Mouse (Mus musculus) midbrain, postnatal 0 days (tissue): ENCODE measurements at regions not wholly inside any gene's neighbourhood (a gene's known extent, or its start where the extent isn't known, plus 50 kb on each side); places are given as distances from the start of the nearest gene placed in this dataset.

Experiments
- ATAC-seq: fragments of 200-750 bp; cut with Nextera tagmentation; 2 replicates; pipeline ENCODE4 v1.8.0; 2017; ENCODE audit warnings: moderate number of reproducible peaks, mild to moderate bottlenecking, moderate TSS enrichment, moderate library complexity; ENCODE audit not compliant: low FRiP score
- DNase-seq: peaks from one replicate; pipeline ENCODE4 v3.0.0-alpha.2; 2015; ENCODE audit warnings: low spot score
- H3K27ac ChIP-seq: fragments of 300-500 bp; sonication (generic); 2 replicates; pipeline ENCODE4 v1.5.1; 2014; ENCODE audit warnings: low read depth, mild to moderate bottlenecking, low read length, mixed read lengths
- H3K27me3 ChIP-seq: fragments of 300-500 bp; sonication (generic); 2 replicates; pipeline ENCODE4 v1.6.1; 2014; ENCODE audit warnings: low read length, control low read depth, mixed read lengths; ENCODE audit not compliant: insufficient read depth
- H3K36me3 ChIP-seq: fragments of 300-500 bp; sonication (generic); 2 replicates; pipeline ENCODE4 v1.6.1; 2014; ENCODE audit warnings: low read length, control low read depth, mixed read lengths; ENCODE audit not compliant: insufficient read depth
- H3K4me1 ChIP-seq: fragments of 300-500 bp; sonication (generic); 2 replicates; pipeline ENCODE4 v1.6.1; 2014; ENCODE audit warnings: mild to moderate bottlenecking, control low read depth, antibody characterized with exemption, low read length, mixed read lengths; ENCODE audit not compliant: insufficient read depth
- H3K4me2 ChIP-seq: fragments of 300-500 bp; sonication (generic); 2 replicates; pipeline ENCODE4 v1.6.1; 2014; ENCODE audit warnings: low read depth, mild to moderate bottlenecking, low read length, mixed read lengths; ENCODE audit not compliant: poor library complexity, severe bottlenecking
- H3K4me3 ChIP-seq: fragments of 300-500 bp; sonication (generic); 2 replicates; pipeline ENCODE4 v1.5.1; 2014; ENCODE audit warnings: low read depth, mild to moderate bottlenecking, low read length, moderate library complexity
- H3K9ac ChIP-seq: fragments of 300-500 bp; sonication (generic); replicated peaks from 2 replicates; pipeline ENCODE4 v1.6.1; 2014; ENCODE audit warnings: mild to moderate bottlenecking, low read length, moderate library complexity, mixed read lengths; ENCODE audit not compliant: poor library complexity, severe bottlenecking
- H3K9me3 ChIP-seq: fragments of 300-500 bp; sonication (generic); 2 replicates; pipeline ENCODE4 v1.6.1; 2016; ENCODE audit warnings: low read length, control low read depth
- CTCF ChIP-seq: IDR thresholded peaks from 2 replicates; pipeline ENCODE4 v1.5.1; 2016; ENCODE audit warnings: antibody characterized with exemption, mild to moderate bottlenecking
- WGBS: fragments of 180-500 bp; shearing (Covaris S2); extraction: QIAGEN DNeasy Blood & Tissue Kit; methylation state at CpG from one replicate; pipeline ENCODE4 v1.1.7; 2014; 5-methylcytosine and 5-hydroxymethylcytosine counted together

GRCm38 (mm10) chr5:106172162-106172561 lies 285.8 kb downstream of the Barhl2 start:
- no peak for TF ChIP-seq CTCF
- H3K4me3 ChIP-seq, result no peak overlapping the region
- H3K9ac ChIP-seq, result no peak overlapping the region
- no peaks in the 10 kb centered on the region for H3K4me1 ChIP-seq
- H3K9me3 ChIP-seq, result no peaks in the 10 kb centered on the region
- DNase-seq, result peak; percentile 82
- no peaks in the 10 kb centered on the region for H3K36me3 ChIP-seq
- no peaks in the 10 kb centered on the region for H3K27me3 ChIP-seq
- no peak overlapping the region for H3K27ac ChIP-seq
- 25% methylated on average over 3 of the region's 3 CpGs for WGBS
- H3K4me2 ChIP-seq, result no peak overlapping the region
- ATAC-seq, result no peak

- no peak overlapping the region for H3K4me3 ChIP-seq
- H3K9me3 ChIP-seq, result no peaks in the 10 kb centered on the region
- 96% methylated on average over 4 of the region's 4 CpGs for whole genome bisulfite sequencing
- H3K9ac ChIP-seq, result no peak overlapping the region
- ATAC-seq, result no peak
- H3K27me3 ChIP-seq, result no peaks in the 10 kb centered on the region
- H3K4me1 ChIP-seq, result no peaks in the 10 kb centered on the region
- no peaks in the 10 kb centered on the region for H3K36me3 ChIP-seq
- no peak overlapping the region for H3K4me2 ChIP-seq
- TF ChIP-seq CTCF, result no peak
- no peak for DNase-seq
- no peak overlapping the region for H3K27ac ChIP-seq
Observed at GRCm38 (mm10) chr5:106170405-106170804, 287.6 kb downstream of the Barhl2 start.

- TF ChIP-seq CTCF, result no peak
- no peaks in the 10 kb centered on the region for H3K9me3 ChIP-seq
- no peak for DNase-seq
- no peak overlapping the region for H3K4me3 ChIP-seq
- H3K27me3 ChIP-seq, result no peaks in the 10 kb centered on the region
- no peak overlapping the region for H3K9ac ChIP-seq
- no peaks in the 10 kb centered on the region for H3K36me3 ChIP-seq
- 73% methylated on average over 11 of the region's 11 CpGs for WGBS
- 0 out of 2 replicates have a peak, but pooled peaks cover 2% of the 10 kb centered on the region for H3K4me1 ChIP-seq
- no peak overlapping the region for H3K4me2 ChIP-seq
- H3K27ac ChIP-seq, result no peak overlapping the region
- ATAC-seq, result no peak
Observed at GRCm38 (mm10) chr5:106167556-106167955, 290.4 kb downstream of the Barhl2 start.

GRCm38 (mm10) chr5:106166266-106166665 lies 289.9 kb downstream of the Zfp326 start:
- no peak overlapping the region for H3K4me3 ChIP-seq
- no peaks in the 10 kb centered on the region for H3K9me3 ChIP-seq
- H3K9ac ChIP-seq, result no peak overlapping the region
- no peak overlapping the region for H3K4me2 ChIP-seq
- 0 out of 2 replicates have a peak, but pooled peaks cover 2% of the 10 kb centered on the region for H3K4me1 ChIP-seq
- no peak for TF ChIP-seq CTCF
- ATAC-seq (no peak), DNase-seq (no peak)
- WGBS, result 80% methylated on average over 5 of the region's 5 CpGs
- H3K36me3 ChIP-seq, result no peaks in the 10 kb centered on the region
- no peak overlapping the region for H3K27ac ChIP-seq
- no peaks in the 10 kb centered on the region for H3K27me3 ChIP-seq

GRCm38 (mm10) chr5:106164190-106164589 lies 287.8 kb downstream of the Zfp326 start:
- H3K36me3 ChIP-seq, result no peaks in the 10 kb centered on the region
- no peak overlapping the region for H3K4me3 ChIP-seq
- H3K9me3 ChIP-seq, result no peaks in the 10 kb centered on the region
- H3K9ac ChIP-seq, result no peak overlapping the region
- no peak for TF ChIP-seq CTCF
- H3K27me3 ChIP-seq, result no peaks in the 10 kb centered on the region
- no peak overlapping the region for H3K27ac ChIP-seq
- 0 out of 2 replicates have a peak, but pooled peaks cover 2% of the 10 kb centered on the region for H3K4me1 ChIP-seq
- ATAC-seq, result no peak
- no peak for DNase-seq
- WGBS, result 67% methylated on average over 8 of the region's 8 CpGs
- H3K4me2 ChIP-seq, result no peak overlapping the region

- Histone ChIP-seq H3K4me2 (no peak overlapping the region), H3K27ac (peak overlapping the region; percentile 9; the same call in 1 of the 2 replicates), H3K27me3 (no peaks in the 10 kb centered on the region), H3K4me1 (0 out of 2 replicates have a peak, but pooled peaks cover 2% of the 10 kb centered on the region), H3K4me3 (no peak overlapping the region), H3K36me3 (no peaks in the 10 kb centered on the region), H3K9ac (no peak overlapping the region), H3K9me3 (no peaks in the 10 kb centered on the region)
- 23% methylated on average over 12 of the region's 12 CpGs for WGBS
- DNase-seq (peak; percentile 71), ATAC-seq (no peak)
- no peak for TF ChIP-seq CTCF
Observed at GRCm38 (mm10) chr5:106162981-106163653, 286.8 kb downstream of the Zfp326 start.
